In genomic region chr5:99598470-99599110, GRCm38 (mm10) we compare ENCODE assay signal across 9 mouse cellular contexts.
DNase-seq lines count a peak whose midpoint lies in the region; ATAC-seq and TF ChIP-seq lines count a peak whose summit lies in the region.
"Had no signal": no experiment of that assay in that cellular context is flagged by ENCODE, and none has a peak within 500 bp of the region (broad histone marks: within the 10 kb centered on the region; RNA-seq: fewer than 3 reads in every experiment).

No protein-coding gene starts in this region.

- no peak overlapping the region for H3K4me3 ChIP-seq in kidney, adult 2 months (ENCODE audit: insufficient read depth, low read depth, low read length)
- H3K4me3 ChIP-seq in hindbrain, embryonic 14.5 days (replicated peaks; ENCODE audit: low read length): no peak overlapping the region
- no peak overlapping the region for H3K4me3 ChIP-seq in stomach, embryonic 16.5 days (replicated peaks; ENCODE audit: low read length)

- H3K27ac ChIP-seq in kidney, adult 2 months (ENCODE audit: insufficient read depth, low read depth, low read length): peak overlapping the region; percentile 0; the same call in 1 of the 2 replicates
- peak overlapping the region; percentile 66 for H3K27ac ChIP-seq in hindbrain, embryonic 14.5 days
- H3K27ac ChIP-seq in stomach, embryonic 16.5 days (ENCODE audit: low read length): no peak overlapping the region

- H3K36me3 ChIP-seq in kidney, adult 2 months (ENCODE audit: control insufficient read depth, insufficient read depth, low read length): no peaks in the 10 kb centered on the region
- H3K36me3 ChIP-seq in hindbrain, embryonic 14.5 days (replicated peaks; ENCODE audit: control insufficient read depth, insufficient read depth): no peaks in the 10 kb centered on the region
- H3K36me3 ChIP-seq in stomach, embryonic 16.5 days (ENCODE audit: control insufficient read depth, insufficient read depth, low read length): no peaks in the 10 kb centered on the region

- no peak for TF ChIP-seq POLR2A in kidney, adult 2 months (IDR thresholded peaks at IDR 0.05; ENCODE audit: low read depth, low read length)

- peak; percentile 38; the same call in 1 of the 2 replicates for ATAC-seq in hindbrain, embryonic 14.5 days (ENCODE audit: low FRiP score)
- ATAC-seq in stomach, embryonic 16.5 days (ENCODE audit: insufficient read depth, low FRiP score): peak; percentile 50; the same call in 1 of the 2 replicates

- 53% methylated on average over 10 of the region's 10 CpGs for WGBS in kidney, adult 2 months
- WGBS in hindbrain, embryonic 14.5 days: 53% methylated on average over 10 of the region's 10 CpGs
- WGBS in stomach, embryonic 16.5 days: 35% methylated on average over 10 of the region's 10 CpGs

- H3K9ac ChIP-seq in hindbrain, embryonic 14.5 days: no peak overlapping the region
- H3K9ac ChIP-seq in stomach, embryonic 16.5 days (ENCODE audit: low read length): no peak overlapping the region

- TF ChIP-seq CTCF in kidney, adult 2 months (conservative IDR thresholded peaks at IDR 0.05; ENCODE audit: insufficient read depth, insufficient read length, low read depth, low read length): no peak

- peaks cover 8% of the 10 kb centered on the region; the same call in 1 of the 2 replicates for H3K4me1 ChIP-seq in kidney, adult 2 months (ENCODE audit: control insufficient read depth, insufficient read depth, low read length)
- peaks cover 24% of the 10 kb centered on the region for H3K4me1 ChIP-seq in hindbrain, embryonic 14.5 days (replicated peaks; ENCODE audit: control insufficient read depth, insufficient read depth, low read length)
- H3K4me1 ChIP-seq in stomach, embryonic 16.5 days (ENCODE audit: control insufficient read depth, insufficient read depth, low read length): no peaks in the 10 kb centered on the region

- no peaks in the 10 kb centered on the region for H3K27me3 ChIP-seq in kidney, adult 2 months (replicated peaks; ENCODE audit: control insufficient read depth, insufficient read depth, low read length)
- no peaks in the 10 kb centered on the region for H3K27me3 ChIP-seq in hindbrain, embryonic 14.5 days (ENCODE audit: control insufficient read depth, insufficient read depth, low read length)
- no peaks in the 10 kb centered on the region for H3K27me3 ChIP-seq in stomach, embryonic 16.5 days (ENCODE audit: control insufficient read depth, insufficient read depth, low read length)

- no peaks in the 10 kb centered on the region for H3K9me3 ChIP-seq in hindbrain, embryonic 14.5 days (ENCODE audit: control insufficient read depth, low read length)
- no peaks in the 10 kb centered on the region for H3K9me3 ChIP-seq in stomach, embryonic 16.5 days (replicated peaks; ENCODE audit: control insufficient read depth, low read length)

- no peak for DNase-seq in kidney, adult 2 months
- no peak for DNase-seq in kidney, adult 11 months
- peak; percentile 62 to 71 for DNase-seq in right cerebral cortex, postnatal 10 days (ENCODE audit: low spot score in 2 of 2)
- DNase-seq in right cerebral cortex, postnatal 25 days: no peak
- no peak for DNase-seq in hindbrain, embryonic 14.5 days (ENCODE audit: low spot score)
- no peak for DNase-seq in cerebellum, postnatal 36 days
- DNase-seq in gastrocnemius, adult 18-20 months (ENCODE audit: low spot score): no peak
- DNase-seq: gastrocnemius, postnatal 14 days had no signal

- no peak overlapping the region for H3K4me2 ChIP-seq in hindbrain, embryonic 14.5 days (replicated peaks)
- H3K4me2 ChIP-seq in stomach, embryonic 16.5 days (ENCODE audit: low read depth, low read length): peak overlapping the region; percentile 31

Comparison
In these comparisons a context has a peak if more than half of its experiments do, and no peak if none do; other contexts are left out.
1. DNase-seq: peak in right cerebral cortex, postnatal 10 days (2 of 2); none in kidney, adult 2 months (single experiment), kidney, adult 11 months (single experiment), right cerebral cortex, postnatal 25 days (single experiment), hindbrain, embryonic 14.5 days (single experiment), cerebellum, postnatal 36 days (0 of 2) and gastrocnemius, adult 18-20 months (single experiment).